Mouse (Mus musculus): Measurements from ENCODE around the gene Pin1. TPM values are rescaled to one million over a fixed set of nuclear protein-coding genes. Genes with fewer than 3 reads are reported as not detected.
A peak's percentile ranks its signal among the peaks of the same experiment; 100 is the strongest.

The Pin1 gene
- polyA plus RNA-seq, 1 experiment from 2014 or later = 62.4 TPM

- Histone ChIP-seq H3K27ac (replicated peaks) (no peak overlapping the region), H3K36me3 (peaks cover 19% of the 10 kb centered on the region), H3K4me1 (peaks cover 48% of the 10 kb centered on the region), H3K9me3 (no peaks in the 10 kb centered on the region), H3K9ac (replicated peaks) (peak overlapping the region; percentile 76), H3K27me3 (no peaks in the 10 kb centered on the region), H3K4me2 (replicated peaks) (peak overlapping the region; percentile 98), H3K4me3 (peak overlapping the region; percentile 66)
- no peak for ATAC-seq (replicated peaks)
- WGBS = 39% methylated on average over 6 of the region's 6 CpGs
These were observed 10.4 kb upstream of the Pin1 start for GRCm38 (mm10) chr9:20641501-20641900.

- H3K4me1 ChIP-seq = peaks cover 51% of the 10 kb centered on the region
- WGBS = under 1% methylated on average over 51 of the region's 51 CpGs
- peak within 1 kb of the TSS; percentile 66 for H3K4me3 ChIP-seq
- ATAC-seq (replicated peaks) = peak; percentile 92
- H3K27me3 ChIP-seq = no peaks in the 10 kb centered on the region
- H3K9me3 ChIP-seq = no peaks in the 10 kb centered on the region
- peak within 1 kb of the TSS; percentile 88 for H3K27ac ChIP-seq (replicated peaks)
- H3K9ac ChIP-seq (replicated peaks) = peak within 1 kb of the TSS; percentile 76
- H3K36me3 ChIP-seq = peaks cover 25% of the 10 kb centered on the region
- H3K4me2 ChIP-seq (replicated peaks) = peak within 1 kb of the TSS; percentile 98
These were observed 9.6 kb upstream of the Pin1 start, which contains the start of gene Ubl5 for GRCm38 (mm10) chr9:20642101-20642895. TSS of gene Ubl5 (plus strand) at chr9:20642878.

- Histone ChIP-seq H3K9me3 (no peaks in the 10 kb centered on the region), H3K4me3 (peak overlapping the region; percentile 66), H3K4me2 (replicated peaks) (peak overlapping the region; percentile 98), H3K9ac (replicated peaks) (peak overlapping the region; percentile 76), H3K27me3 (no peaks in the 10 kb centered on the region), H3K27ac (replicated peaks) (peak overlapping the region; percentile 88), H3K36me3 (peaks cover 28% of the 10 kb centered on the region), H3K4me1 (peaks cover 51% of the 10 kb centered on the region)
- WGBS = 1% methylated on average over 30 of the region's 30 CpGs
- ATAC-seq (replicated peaks) = peak; percentile 79
These were observed 8.9 kb upstream of the Pin1 start for GRCm38 (mm10) chr9:20642896-20643466.

GRCm38 (mm10) chr9:20643781-20644180 is 8.1 kb upstream of the Pin1 start:
- no peaks in the 10 kb centered on the region for H3K27me3 ChIP-seq
- peaks cover 27% of the 10 kb centered on the region for H3K36me3 ChIP-seq
- H3K27ac ChIP-seq (replicated peaks) = peak overlapping the region; percentile 88
- H3K4me3 ChIP-seq = peak overlapping the region; percentile 66
- ATAC-seq (replicated peaks) = no peak
- H3K9me3 ChIP-seq = no peaks in the 10 kb centered on the region
- WGBS = 12% methylated on average over 13 of the region's 13 CpGs
- peaks cover 51% of the 10 kb centered on the region for H3K4me1 ChIP-seq
- peak overlapping the region; percentile 76 for H3K9ac ChIP-seq (replicated peaks)
- H3K4me2 ChIP-seq (replicated peaks) = peak overlapping the region; percentile 98

GRCm38 (mm10) chr9:20644360-20645081 is 7.4 kb upstream of the Pin1 start, which contains the start of gene Fbxl12:
TSS of gene Fbxl12 (minus strand) at chr9:20644767.
- H3K4me1 ChIP-seq = peaks cover 51% of the 10 kb centered on the region
- H3K36me3 ChIP-seq = peaks cover 28% of the 10 kb centered on the region
- under 1% methylated on average over 43 of the region's 43 CpGs for WGBS
- peak within 1 kb of the TSS; percentile 98 for H3K4me2 ChIP-seq (replicated peaks)
- no peaks in the 10 kb centered on the region for H3K27me3 ChIP-seq
- ATAC-seq (replicated peaks) = peak; percentile 49
- peak within 1 kb of the TSS; percentile 66 for H3K4me3 ChIP-seq
- H3K9me3 ChIP-seq = no peaks in the 10 kb centered on the region
- peak within 1 kb of the TSS; percentile 76 for H3K9ac ChIP-seq (replicated peaks)
- peak within 1 kb of the TSS; percentile 88 for H3K27ac ChIP-seq (replicated peaks)

- Histone ChIP-seq H3K4me2 (replicated peaks) (peak overlapping the region; percentile 98), H3K27me3 (no peaks in the 10 kb centered on the region), H3K9me3 (no peaks in the 10 kb centered on the region), H3K4me1 (peaks cover 51% of the 10 kb centered on the region), H3K9ac (replicated peaks) (peak overlapping the region; percentile 76), H3K27ac (replicated peaks) (peak overlapping the region; percentile 88), H3K36me3 (peaks cover 28% of the 10 kb centered on the region), H3K4me3 (peak overlapping the region; percentile 66)
- 3% methylated on average over 17 of the region's 17 CpGs for WGBS
- ATAC-seq (replicated peaks) = no peak
These were observed 6.8 kb upstream of the Pin1 start for GRCm38 (mm10) chr9:20645121-20645520.

- H3K36me3 ChIP-seq = peaks cover 41% of the 10 kb centered on the region
- peak; percentile 26 for ATAC-seq (replicated peaks)
These were observed 364 bp downstream of the Pin1 start for GRCm38 (mm10) chr9:20652260-20652658.

GRCm38 (mm10) chr9:20653859-20654258 is 2.0 kb downstream of the Pin1 start:
- Histone ChIP-seq H3K4me2 (replicated peaks) (no peak overlapping the region), H3K9ac (replicated peaks) (no peak overlapping the region), H3K9me3 (no peaks in the 10 kb centered on the region), H3K4me1 (peaks cover 42% of the 10 kb centered on the region), H3K27ac (replicated peaks) (no peak overlapping the region), H3K36me3 (peaks cover 32% of the 10 kb centered on the region), H3K27me3 (no peaks in the 10 kb centered on the region), H3K4me3 (0 out of 2 replicates have a peak overlapping the region, but pooled peaks have one; percentile 93)
- WGBS = 91% methylated on average over 3 of the region's 3 CpGs
- no peak for ATAC-seq (replicated peaks)

More at GRCm38 (mm10) chr9:20652260-20652658, 364 bp downstream of the Pin1 start:
- peaks cover 40% of the 10 kb centered on the region for H3K4me1 ChIP-seq
- H3K9me3 ChIP-seq = no peaks in the 10 kb centered on the region
- H3K4me3 ChIP-seq = peak overlapping the region; percentile 93
- H3K27me3 ChIP-seq = no peaks in the 10 kb centered on the region
- peak overlapping the region; percentile 79 for H3K4me2 ChIP-seq (replicated peaks)
- H3K27ac ChIP-seq (replicated peaks) = peak overlapping the region; percentile 46; the same call in 1 of the 2 replicates
- 0% methylated on average over 21 of the region's 25 CpGs for WGBS
- peak overlapping the region; percentile 65 for H3K9ac ChIP-seq (replicated peaks)

GRCm38 (mm10) chr9:20657546-20657945 is 5.7 kb downstream of the Pin1 start:
- no peaks in the 10 kb centered on the region for H3K27me3 ChIP-seq
- H3K27ac ChIP-seq (replicated peaks) = no peak overlapping the region
- no peak overlapping the region for H3K4me2 ChIP-seq (replicated peaks)
- 73% methylated on average over 3 of the region's 3 CpGs for WGBS
- H3K4me3 ChIP-seq = no peak overlapping the region
- H3K4me1 ChIP-seq = peaks cover 38% of the 10 kb centered on the region
- no peak for ATAC-seq (replicated peaks)
- H3K9ac ChIP-seq (replicated peaks) = no peak overlapping the region
- peaks cover 49% of the 10 kb centered on the region for H3K36me3 ChIP-seq
- no peaks in the 10 kb centered on the region for H3K9me3 ChIP-seq

GRCm38 (mm10) chr9:20662325-20662724 is 10.4 kb downstream of the Pin1 start:
- Histone ChIP-seq H3K9ac (replicated peaks) (no peak overlapping the region), H3K27me3 (no peaks in the 10 kb centered on the region), H3K4me3 (no peak overlapping the region), H3K9me3 (no peaks in the 10 kb centered on the region), H3K4me1 (peaks cover 47% of the 10 kb centered on the region), H3K4me2 (replicated peaks) (no peak overlapping the region), H3K36me3 (peaks cover 35% of the 10 kb centered on the region), H3K27ac (replicated peaks) (peak overlapping the region; percentile 85)
- peak; percentile 33; the same call in 1 of the 2 replicates for ATAC-seq (replicated peaks)
- WGBS = 48% methylated on average over 3 of the region's 3 CpGs

GRCm38 (mm10) chr9:20662874-20663273 is 11.0 kb downstream of the Pin1 start:
- no peak overlapping the region for H3K4me3 ChIP-seq
- no peak for ATAC-seq (replicated peaks)
- H3K36me3 ChIP-seq = peaks cover 30% of the 10 kb centered on the region
- H3K27me3 ChIP-seq = no peaks in the 10 kb centered on the region
- H3K9ac ChIP-seq (replicated peaks) = 0 out of 2 replicates have a peak overlapping the region, but pooled peaks have one; percentile 11
- WGBS = 90% methylated on average over 8 of the region's 8 CpGs
- H3K27ac ChIP-seq (replicated peaks) = peak overlapping the region; percentile 85
- no peak overlapping the region for H3K4me2 ChIP-seq (replicated peaks)
- peaks cover 46% of the 10 kb centered on the region for H3K4me1 ChIP-seq
- H3K9me3 ChIP-seq = no peaks in the 10 kb centered on the region
